Mouse (Mus musculus): Measurements from ENCODE around the gene Camkmt. TPM values are rescaled to one million over a fixed set of nuclear protein-coding genes. Genes with fewer than 3 reads are reported as not detected.

Gene Camkmt
- polyA plus RNA-seq, 2 experiments: 0.77 to 3.0 TPM

DNA sequence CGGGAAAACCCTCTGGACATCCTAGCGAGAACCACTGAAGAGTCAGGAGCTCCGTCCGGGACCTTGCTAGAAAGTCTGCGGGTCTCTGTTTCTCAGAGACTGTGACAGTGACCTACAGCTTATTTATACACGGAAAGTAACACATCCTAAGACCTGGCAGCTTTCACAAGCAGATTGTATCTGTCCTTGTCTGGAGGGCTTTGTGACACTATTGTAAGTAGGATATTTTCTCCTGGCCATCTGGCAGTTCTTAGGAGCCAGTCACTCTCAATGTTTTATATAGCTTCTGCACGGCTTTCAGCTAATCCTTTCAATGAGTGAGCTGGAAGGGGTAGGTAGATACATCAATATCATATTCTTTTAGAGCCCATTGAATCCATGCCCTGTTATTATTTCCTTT lies 218.2 kb downstream of the Camkmt start:
- no peak overlapping the region for H3K4me2 ChIP-seq (ENCODE audit: low read depth)
- no peak overlapping the region for H3K9ac ChIP-seq (replicated peaks)
- no peaks in the 10 kb centered on the region for H3K9me3 ChIP-seq (ENCODE audit: control insufficient read depth, low read length)
- H3K36me3 ChIP-seq (replicated peaks; ENCODE audit: control insufficient read depth, insufficient read depth, low read depth): no peaks in the 10 kb centered on the region
- no peaks in the 10 kb centered on the region for H3K27me3 ChIP-seq (ENCODE audit: control insufficient read depth, insufficient read depth, low read length)
- H3K27ac ChIP-seq: no peak overlapping the region
- no peak overlapping the region for H3K4me3 ChIP-seq (ENCODE audit: insufficient read depth in 1 of 2, low read depth in 2 of 2, low read length in 2 of 2)
- H3K4me1 ChIP-seq (replicated peaks; ENCODE audit: control insufficient read depth in 2 of 2, insufficient read depth in 2 of 2, low read length in 1 of 2): no peaks in the 10 kb centered on the region
- no peak for TF ChIP-seq EP300 (IDR thresholded peaks at IDR 0.05; ENCODE audit: low read depth)
- TF ChIP-seq CTCF (IDR thresholded peaks at IDR 0.05; ENCODE audit: low read depth): no peak
- WGBS (ENCODE audit: insufficient replicate concordance): 72% methylated on average over 7 of the region's 7 CpGs
- ATAC-seq (ENCODE audit: insufficient read depth) (no peak), DNase-seq (ENCODE audit: low read depth in 3 of 3, low spot score in 3 of 3) (no peak)

DNA sequence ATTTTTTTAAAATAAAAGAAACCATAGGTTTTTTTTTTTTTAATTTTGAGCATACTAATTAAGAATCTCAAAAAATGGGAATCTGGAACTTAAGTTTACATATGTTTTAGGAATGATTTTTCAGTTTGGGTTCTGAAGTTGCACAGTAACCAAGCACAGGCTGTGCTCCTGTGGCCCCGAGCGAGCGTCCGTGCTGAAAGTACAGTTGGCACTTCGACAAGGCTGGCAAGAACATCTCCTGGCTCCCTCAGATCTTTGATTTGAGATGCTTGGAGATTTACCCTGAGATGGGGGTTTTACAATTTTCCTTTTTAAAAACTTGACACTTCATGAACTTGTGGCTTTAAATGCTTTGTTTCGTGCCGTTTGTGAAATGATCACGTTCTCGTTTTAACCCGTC lies 218.7 kb downstream of the Camkmt start:
- Histone ChIP-seq H3K27me3 (ENCODE audit: control insufficient read depth, insufficient read depth, low read length) (no peaks in the 10 kb centered on the region), H3K36me3 (replicated peaks; ENCODE audit: control insufficient read depth, insufficient read depth, low read depth) (no peaks in the 10 kb centered on the region), H3K4me3 (ENCODE audit: insufficient read depth in 1 of 2, low read depth in 2 of 2, low read length in 2 of 2) (no peak overlapping the region), H3K9me3 (ENCODE audit: control insufficient read depth, low read length) (no peaks in the 10 kb centered on the region), H3K27ac (no peak overlapping the region), H3K4me2 (ENCODE audit: low read depth) (no peak overlapping the region), H3K9ac (replicated peaks) (no peak overlapping the region), H3K4me1 (replicated peaks; ENCODE audit: control insufficient read depth in 2 of 2, insufficient read depth in 2 of 2, low read length in 1 of 2) (no peaks in the 10 kb centered on the region)
- TF ChIP-seq EP300 (IDR thresholded peaks at IDR 0.05; ENCODE audit: low read depth) (no peak), CTCF (IDR thresholded peaks at IDR 0.05; ENCODE audit: low read depth) (no peak)
- no peak for DNase-seq (ENCODE audit: low read depth in 3 of 3, low spot score in 3 of 3)
- ATAC-seq (ENCODE audit: insufficient read depth): no peak
- WGBS (ENCODE audit: insufficient replicate concordance): 81% methylated on average over 10 of the region's 10 CpGs

DNA sequence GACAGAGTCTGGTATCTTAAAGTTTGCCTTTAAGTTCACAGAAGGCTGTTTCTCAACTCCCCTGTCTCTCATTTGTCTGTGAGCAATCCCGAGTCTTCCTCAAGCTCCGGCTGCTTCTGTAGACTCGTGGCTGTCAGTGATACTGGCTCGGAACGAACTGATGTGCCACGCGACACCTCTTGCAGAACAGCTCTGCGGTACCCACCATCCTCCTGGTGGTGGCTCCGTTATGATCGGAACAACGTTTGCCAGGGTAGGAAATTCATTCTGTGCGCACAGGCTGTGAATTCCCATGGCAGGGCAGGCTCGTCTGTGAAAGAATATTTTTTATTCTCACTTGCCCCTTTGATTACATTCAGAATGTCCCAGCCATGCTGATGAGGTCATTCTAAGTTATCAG lies 221.0 kb downstream of the Camkmt start:
- H3K27ac ChIP-seq: no peak overlapping the region
- TF ChIP-seq CTCF (IDR thresholded peaks at IDR 0.05; ENCODE audit: low read depth) (no peak), EP300 (IDR thresholded peaks at IDR 0.05; ENCODE audit: low read depth) (no peak)
- H3K9me3 ChIP-seq (ENCODE audit: control insufficient read depth, low read length): no peaks in the 10 kb centered on the region
- no peak overlapping the region for H3K4me2 ChIP-seq (ENCODE audit: low read depth)
- no peaks in the 10 kb centered on the region for H3K4me1 ChIP-seq (replicated peaks; ENCODE audit: control insufficient read depth in 2 of 2, insufficient read depth in 2 of 2, low read length in 1 of 2)
- H3K36me3 ChIP-seq (replicated peaks; ENCODE audit: control insufficient read depth, insufficient read depth, low read depth): no peaks in the 10 kb centered on the region
- no peak overlapping the region for H3K4me3 ChIP-seq (ENCODE audit: insufficient read depth in 1 of 2, low read depth in 2 of 2, low read length in 2 of 2)
- H3K9ac ChIP-seq (replicated peaks): no peak overlapping the region
- whole genome bisulfite sequencing (ENCODE audit: insufficient replicate concordance): 68% methylated on average over 13 of the region's 13 CpGs
- H3K27me3 ChIP-seq (ENCODE audit: control insufficient read depth, insufficient read depth, low read length): no peaks in the 10 kb centered on the region
- no peak for ATAC-seq (ENCODE audit: insufficient read depth)
- DNase-seq (ENCODE audit: low read depth in 3 of 3, low spot score in 3 of 3): no peak

DNA sequence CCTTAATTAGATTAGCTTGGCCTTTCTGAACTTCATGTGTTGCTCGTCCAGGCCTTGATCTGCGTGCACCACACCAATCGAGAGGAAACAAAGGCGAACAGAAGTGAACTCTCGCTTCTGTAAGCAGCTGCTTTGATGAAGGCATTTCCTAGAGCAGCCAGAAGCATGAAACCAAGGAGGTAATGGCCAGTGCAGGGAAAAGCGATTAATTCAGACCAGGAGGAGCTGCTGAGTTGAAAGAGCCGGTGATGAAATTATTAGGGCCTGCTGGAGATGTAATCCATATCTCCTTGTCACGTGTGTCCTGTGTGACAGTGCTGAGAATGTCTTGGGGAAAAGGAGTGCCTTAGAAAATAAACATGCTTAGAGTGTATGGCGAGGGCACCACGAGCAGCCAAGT lies 228.0 kb downstream of the Camkmt start:
- no peaks in the 10 kb centered on the region for H3K36me3 ChIP-seq (replicated peaks; ENCODE audit: control insufficient read depth, insufficient read depth, low read depth)
- no peak overlapping the region for H3K27ac ChIP-seq
- DNase-seq (ENCODE audit: low read depth in 3 of 3, low spot score in 3 of 3): no peak
- no peak overlapping the region for H3K4me2 ChIP-seq (ENCODE audit: low read depth)
- TF ChIP-seq EP300 (IDR thresholded peaks at IDR 0.05; ENCODE audit: low read depth): no peak
- TF ChIP-seq CTCF (IDR thresholded peaks at IDR 0.05; ENCODE audit: low read depth): no peak
- no peaks in the 10 kb centered on the region for H3K4me1 ChIP-seq (replicated peaks; ENCODE audit: control insufficient read depth in 2 of 2, insufficient read depth in 2 of 2, low read length in 1 of 2)
- no peaks in the 10 kb centered on the region for H3K9me3 ChIP-seq (ENCODE audit: control insufficient read depth, low read length)
- ATAC-seq (ENCODE audit: insufficient read depth): no peak
- H3K27me3 ChIP-seq (ENCODE audit: control insufficient read depth, insufficient read depth, low read length): no peaks in the 10 kb centered on the region
- no peak overlapping the region for H3K4me3 ChIP-seq (ENCODE audit: insufficient read depth in 1 of 2, low read depth in 2 of 2, low read length in 2 of 2)
- WGBS (ENCODE audit: insufficient replicate concordance): 73% methylated on average over 10 of the region's 10 CpGs
- no peak overlapping the region for H3K9ac ChIP-seq (replicated peaks)

DNA sequence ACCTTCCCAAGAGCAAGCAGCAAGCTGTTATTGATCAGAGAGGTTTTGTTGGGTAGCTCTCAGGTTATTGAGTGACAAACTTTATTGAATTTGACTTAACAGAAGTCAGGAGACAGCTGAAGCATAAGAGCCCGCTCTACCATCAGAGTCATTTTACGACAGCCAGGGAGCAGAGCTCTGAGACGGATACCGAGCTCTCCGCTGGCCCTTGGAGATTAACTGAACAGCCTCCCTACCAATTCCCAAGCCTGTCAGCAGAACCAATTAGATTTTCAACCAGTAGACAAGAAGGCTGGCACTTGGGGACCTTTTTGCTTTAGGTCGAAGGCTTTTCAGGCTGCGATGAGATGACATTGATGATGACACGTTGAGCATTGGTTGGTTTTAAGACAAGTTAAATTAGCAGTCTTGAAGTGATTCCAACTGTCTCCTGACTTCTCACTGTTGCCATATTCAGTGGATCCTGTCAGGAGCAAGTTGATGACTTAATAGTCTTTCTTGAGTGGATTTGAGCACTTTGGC lies 229.5 kb downstream of the Camkmt start:
- Histone ChIP-seq H3K27ac (no peak overlapping the region), H3K4me3 (ENCODE audit: insufficient read depth in 1 of 2, low read depth in 2 of 2, low read length in 2 of 2) (no peak overlapping the region), H3K9me3 (ENCODE audit: control insufficient read depth, low read length) (no peaks in the 10 kb centered on the region), H3K4me2 (ENCODE audit: low read depth) (no peak overlapping the region), H3K9ac (replicated peaks) (no peak overlapping the region), H3K36me3 (replicated peaks; ENCODE audit: control insufficient read depth, insufficient read depth, low read depth) (no peaks in the 10 kb centered on the region), H3K4me1 (replicated peaks; ENCODE audit: control insufficient read depth in 2 of 2, insufficient read depth in 2 of 2, low read length in 1 of 2) (no peaks in the 10 kb centered on the region), H3K27me3 (ENCODE audit: control insufficient read depth, insufficient read depth, low read length) (no peaks in the 10 kb centered on the region)
- TF ChIP-seq CTCF (IDR thresholded peaks at IDR 0.05; ENCODE audit: low read depth) (no peak), EP300 (IDR thresholded peaks at IDR 0.05; ENCODE audit: low read depth) (no peak)
- 77% methylated on average over 8 of the region's 8 CpGs for WGBS (ENCODE audit: insufficient replicate concordance)
- DNase-seq (ENCODE audit: low read depth in 3 of 3, low spot score in 3 of 3) (no peak), ATAC-seq (ENCODE audit: insufficient read depth) (no peak)
